Mouse (Mus musculus) myocyte (in vitro differentiated cells): Measurements from ENCODE around the gene Ado.

Experiments
- E2F4 ChIP-seq: IDR thresholded peaks from one replicate; pipeline ENCODE4 v1.6.1; 2011; ENCODE audit warnings: mild to moderate bottlenecking, control low read depth, moderate library complexity; ENCODE audit not compliant: insufficient read depth
- POLR2A ChIP-seq: IDR thresholded peaks from one replicate; pipeline ENCODE4 v1.6.1; 2011; ENCODE audit warnings: low read depth, mild to moderate bottlenecking, control low read depth, moderate library complexity; ENCODE audit not compliant: insufficient read length
- POLR2AphosphoS2 ChIP-seq: IDR thresholded peaks from one replicate; pipeline ENCODE4 v1.6.1; 2011; ENCODE audit warnings: low read depth, control low read depth; ENCODE audit not compliant: insufficient read length
- TCF12 ChIP-seq: IDR thresholded peaks from one replicate; pipeline ENCODE4 v1.6.1; 2011; ENCODE audit warnings: mild to moderate bottlenecking, control low read depth; ENCODE audit not compliant: poor library complexity, insufficient read depth, severe bottlenecking

GRCm38 (mm10) chr10:67524130-67524529, 24.6 kb downstream of the Ado start:
- TF ChIP-seq E2F4 (no peak), POLR2A (no peak), TCF12 (no peak), POLR2AphosphoS2 (no peak)
